15 mouse cellular contexts compared by ENCODE assay signal in the genomic region with DNA sequence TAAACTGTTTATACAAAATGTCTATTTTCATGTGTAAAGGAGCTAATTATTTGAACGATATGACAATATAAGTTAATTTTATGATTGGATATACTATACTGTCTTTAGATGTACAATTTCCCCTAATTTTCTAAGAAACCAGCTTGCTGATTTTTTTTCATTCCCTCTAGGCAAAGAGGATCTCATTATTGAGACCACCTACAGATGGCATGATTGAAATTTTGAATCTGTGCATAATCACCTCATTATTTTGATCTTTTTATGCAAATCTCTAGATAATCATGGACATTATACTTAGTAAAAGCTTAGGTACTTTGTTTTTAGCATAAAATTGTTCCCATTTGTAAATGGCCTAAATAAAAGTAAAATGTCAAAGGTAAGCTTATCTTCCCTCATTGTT.
"Had no signal": no experiment of that assay in that cellular context is flagged by ENCODE, and none has a peak within 500 bp of the region (broad histone marks: within the 10 kb centered on the region; RNA-seq: fewer than 3 reads in every experiment).

No protein-coding gene starts in this region.

- H3K27me3 ChIP-seq: limb, embryonic 15.5 days; liver, embryonic 12.5 days; neural tube, embryonic 12.5 days had no signal

- DNase-seq: kidney, adult 8-10 months; kidney, postnatal 25 days; layer of hippocampus, adult 9-11 months; layer of hippocampus, postnatal 36 days; lung, embryonic 14.5 days; lung, postnatal 10 days; lung, postnatal 4 days; right cerebral cortex, adult 18-20 months; right cerebral cortex, postnatal 25 days; thymus, postnatal 36 days had no signal

- H3K9me3 ChIP-seq: limb, embryonic 15.5 days; liver, embryonic 12.5 days; neural tube, embryonic 12.5 days had no signal

- ATAC-seq: intestine, postnatal 0 days; liver, embryonic 12.5 days had no signal

- H3K9ac ChIP-seq: limb, embryonic 15.5 days; liver, embryonic 12.5 days; lung, embryonic 14.5 days; neural tube, embryonic 12.5 days had no signal

- H3K4me1 ChIP-seq: limb, embryonic 15.5 days; liver, embryonic 12.5 days; neural tube, embryonic 12.5 days had no signal

- H3K4me2 ChIP-seq: limb, embryonic 15.5 days; liver, embryonic 12.5 days; lung, embryonic 14.5 days; neural tube, embryonic 12.5 days had no signal

- H3K27ac ChIP-seq: limb, embryonic 15.5 days; liver, embryonic 12.5 days; neural tube, embryonic 12.5 days had no signal

- H3K36me3 ChIP-seq: limb, embryonic 15.5 days; liver, embryonic 12.5 days; neural tube, embryonic 12.5 days had no signal

- H3K4me3 ChIP-seq: limb, embryonic 15.5 days; liver, embryonic 12.5 days; myocyte; neural tube, embryonic 12.5 days had no signal
